ENCODE assay signal across 12 mouse cellular contexts in the genomic region with DNA sequence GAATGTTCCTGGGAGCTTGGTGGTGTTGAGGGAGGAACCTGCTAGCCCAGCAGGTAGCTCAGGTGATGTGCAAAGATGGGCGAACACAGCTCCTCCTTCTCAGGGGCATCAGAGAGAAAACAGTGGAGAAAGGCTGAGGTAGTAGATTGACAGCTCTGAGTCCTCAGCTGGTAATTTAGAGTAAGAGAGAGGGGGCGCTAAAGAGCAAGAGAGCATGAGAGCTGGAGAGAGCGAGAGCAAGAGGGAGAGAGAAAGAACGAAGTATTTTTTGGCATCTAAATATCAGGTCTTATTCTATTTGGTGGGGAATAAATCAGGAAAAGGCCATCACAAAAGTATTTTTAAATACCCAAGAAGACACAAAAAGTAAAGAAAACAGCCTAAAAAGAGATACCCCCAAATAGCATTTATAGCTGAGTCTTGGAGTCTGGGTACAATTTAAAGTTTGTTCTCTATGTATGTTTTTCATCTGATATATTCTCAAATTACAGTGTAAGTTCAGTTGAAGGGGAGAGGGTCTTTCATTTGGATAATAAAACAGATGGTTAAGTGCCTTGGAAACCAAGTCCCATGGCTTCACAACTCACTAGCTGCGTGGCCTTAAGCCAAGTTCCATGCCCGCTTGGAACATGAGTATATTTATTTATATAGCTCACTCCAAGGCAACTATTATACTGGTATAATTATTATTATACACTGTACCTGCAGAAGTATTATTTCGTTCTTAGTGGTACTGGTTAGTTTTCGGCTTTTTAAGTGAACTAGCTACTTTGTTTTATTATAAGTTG.
A peak's percentile ranks its signal among the peaks of the same experiment; 100 is the strongest.
DNase-seq lines count a peak whose midpoint lies in the region; ATAC-seq and TF ChIP-seq lines count a peak whose summit lies in the region.
"Had no signal": no experiment of that assay in that cellular context is flagged by ENCODE, and none has a peak within 500 bp of the region (broad histone marks: within the 10 kb centered on the region; RNA-seq: fewer than 3 reads in every experiment).

No protein-coding gene starts in this region.

- no peaks in the 10 kb centered on the region for H3K9me3 ChIP-seq in ES-E14 (ENCODE audit: control insufficient read depth, insufficient read depth, low read depth, low read length)
- H3K9me3 ChIP-seq in embryonic facial prominence, embryonic 14.5 days (ENCODE audit: control insufficient read depth, low read length), result no peaks in the 10 kb centered on the region

- H3K27me3 ChIP-seq in embryonic facial prominence, embryonic 14.5 days (replicated peaks; ENCODE audit: control insufficient read depth, insufficient read depth, low read length), result no peaks in the 10 kb centered on the region

- no peak overlapping the region for H3K9ac ChIP-seq in ES-E14 (ENCODE audit: insufficient read depth, low read depth, low read length, poor library complexity, severe bottlenecking)
- no peak overlapping the region for H3K9ac ChIP-seq in embryonic facial prominence, embryonic 14.5 days (ENCODE audit: low read depth, low read length)

- H3K4me2 ChIP-seq in embryonic facial prominence, embryonic 14.5 days (ENCODE audit: low read depth, low read length), result no peak overlapping the region

- no peak for ATAC-seq in embryonic facial prominence, embryonic 14.5 days (ENCODE audit: low read depth)

- H3K4me1 ChIP-seq in ES-E14 (ENCODE audit: control insufficient read depth in 2 of 2, insufficient read depth in 2 of 2, low read length in 2 of 2, poor library complexity in 1 of 2), result no peaks in the 10 kb centered on the region
- 0 out of 2 replicates have a peak, but pooled peaks cover 4% of the 10 kb centered on the region for H3K4me1 ChIP-seq in embryonic facial prominence, embryonic 14.5 days (ENCODE audit: control insufficient read depth, insufficient read depth, low read length)

- peak; percentile 72 for TF ChIP-seq CTCF in layer of hippocampus, adult 2 months (conservative IDR thresholded peaks at IDR 0.05)

- peak; percentile 5 for DNase-seq in adrenal gland, postnatal 10 days
- no peak for DNase-seq in adrenal gland, postnatal 25 days
- peak in 1 of 2 experiments; percentile 21 for DNase-seq in layer of hippocampus, adult 2 months (ENCODE audit: low spot score in 2 of 2)
- DNase-seq in layer of hippocampus, postnatal 25 days (ENCODE audit: extremely low spot score in 1 of 2, low spot score in 1 of 2), result no peak
- DNase-seq in ES-E14 (ENCODE audit: low read depth, low spot score), result peak; percentile 34
- DNase-seq in embryonic facial prominence, embryonic 14.5 days (ENCODE audit: low spot score), result peak; percentile 73
- no peak for DNase-seq in urinary bladder, postnatal 10 days (ENCODE audit: low spot score)
- no peak for DNase-seq in right cerebral cortex, adult 2 months (ENCODE audit: low spot score in 2 of 2)
- DNase-seq: adrenal gland, adult 8-10 months; gastrocnemius, postnatal 25 days; layer of hippocampus, adult 9-11 months; spleen, adult 18-20 months had no signal

- in situ Hi-C loops in ES-E14 (cut with MboI; ENCODE audit: low sequenced_read_pairs in 2 of 2, unreplicated experiment in 2 of 2), result no loop called here

- WGBS in embryonic facial prominence, embryonic 14.5 days, result 43% methylated on average over 8 of the region's 8 CpGs

- H3K27ac ChIP-seq in layer of hippocampus, adult 2 months, result peak overlapping the region; percentile 63
- H3K27ac ChIP-seq in ES-E14 (ENCODE audit: insufficient read depth, low read depth, low read length, poor library complexity, severe bottlenecking), result no peak overlapping the region
- no peak overlapping the region for H3K27ac ChIP-seq in embryonic facial prominence, embryonic 14.5 days (replicated peaks; ENCODE audit: low read depth, low read length)

- no peaks in the 10 kb centered on the region for H3K36me3 ChIP-seq in ES-E14 (ENCODE audit: control insufficient read depth, insufficient read depth, low read length, poor library complexity, severe bottlenecking)
- H3K36me3 ChIP-seq in embryonic facial prominence, embryonic 14.5 days (ENCODE audit: control insufficient read depth, insufficient read depth, low read length), result no peaks in the 10 kb centered on the region

- H3K4me3 ChIP-seq in layer of hippocampus, adult 2 months, result no peak overlapping the region
- H3K4me3 ChIP-seq in ES-E14 (ENCODE audit: insufficient read depth in 1 of 2, low read depth in 1 of 2, low read length in 2 of 2, poor library complexity in 1 of 2, severe bottlenecking in 1 of 2), result no peak overlapping the region
- H3K4me3 ChIP-seq in embryonic facial prominence, embryonic 14.5 days (ENCODE audit: low read depth, low read length), result no peak overlapping the region

TF ChIP-seq in ES-E14, 5 proteins besides CTCF, POLR2A, EP300 and RAD21:
- TF ChIP-seq MAFK (IDR thresholded peaks at IDR 0.05; ENCODE audit: insufficient read depth, low read depth, low read length), result no peak
- TF ChIP-seq HCFC1 (IDR thresholded peaks at IDR 0.05; ENCODE audit: borderline replicate concordance, insufficient read depth, low read length), result no peak
- TF ChIP-seq ZNF384 (IDR thresholded peaks at IDR 0.05; ENCODE audit: low read depth, low read length), result no peak
- no peak for TF ChIP-seq ZC3H11A (IDR thresholded peaks at IDR 0.05; ENCODE audit: borderline replicate concordance, low read depth, low read length)
- TF ChIP-seq CHD2 (IDR thresholded peaks at IDR 0.05; ENCODE audit: low read depth, low read length), result no peak
TF ChIP-seq in ES-E14: peak in this region for 0.

Comparison
In these comparisons a context has a peak if more than half of its experiments do, and no peak if none do; other contexts are left out.
1. DNase-seq: peak in adrenal gland, postnatal 10 days (single experiment), ES-E14 (single experiment) and embryonic facial prominence, embryonic 14.5 days (single experiment); none in adrenal gland, postnatal 25 days (single experiment), layer of hippocampus, postnatal 25 days (0 of 2), urinary bladder, postnatal 10 days (single experiment) and right cerebral cortex, adult 2 months (0 of 2).